Mouse (Mus musculus): ENCODE measurements around the gene Gm5141. TPM values are rescaled to one million over a fixed set of nuclear protein-coding genes. Genes with fewer than 3 reads are reported as not detected.
"Not testable (repeated sequence)": the region's sequence is repeated elsewhere in the genome, so short reads cannot be mapped to it uniquely, and the experiment has no call there.

The Gm5141 gene
- 11.0 and 12.4 TPM in 2 replicates for polyA plus RNA-seq (2015; fragmentation: Nextera tagmentation; extraction: Ambion mirVana)

GRCm38 (mm10) chr13:62785199-62786134 lies at the start of gene Gm5141:
Gene Gm5141 (minus strand): TSS chr13:62785808.
- H3K4me2 ChIP-seq = peak within 1 kb of the TSS; percentile 68
- peaks cover 13% of the 10 kb centered on the region; the same call in 1 of the 2 replicates for H3K9me3 ChIP-seq (replicated peaks)
- ATAC-seq = peak; percentile 100
- 6% methylated on average over 23 of the region's 23 CpGs for WGBS
- not testable (repeated sequence) for H3K27me3 ChIP-seq, H3K27ac ChIP-seq, H3K4me1 ChIP-seq
- peaks cover 13% of the 10 kb centered on the region for H3K36me3 ChIP-seq (ENCODE audit: poor library complexity, severe bottlenecking)
- H3K4me3 ChIP-seq = peak within 1 kb of the TSS; percentile 54
- peak within 1 kb of the TSS; percentile 70 for H3K9ac ChIP-seq

- WGBS = 39% methylated on average over 4 of the region's 4 CpGs
- Histone ChIP-seq H3K36me3 (ENCODE audit: poor library complexity, severe bottlenecking) (no peaks in the 10 kb centered on the region), H3K27me3 (no peaks in the 10 kb centered on the region), H3K9ac (no peak overlapping the region), H3K9me3 (replicated peaks) (no peaks in the 10 kb centered on the region), H3K4me2 (no peak overlapping the region), H3K4me3 (no peak overlapping the region), H3K27ac (no peak overlapping the region), H3K4me1 (no peaks in the 10 kb centered on the region)
- no peak for ATAC-seq
Observed at GRCm38 (mm10) chr13:62833341-62833740, 47.7 kb upstream of the Gm5141 start.

- 89% methylated on average over 2 of the region's 2 CpGs for WGBS
- Histone ChIP-seq H3K9me3 (replicated peaks) (no peaks in the 10 kb centered on the region), H3K4me3 (no peak overlapping the region), H3K27ac (no peak overlapping the region), H3K27me3 (no peaks in the 10 kb centered on the region), H3K9ac (no peak overlapping the region), H3K4me1 (no peaks in the 10 kb centered on the region), H3K4me2 (no peak overlapping the region), H3K36me3 (ENCODE audit: poor library complexity, severe bottlenecking) (no peaks in the 10 kb centered on the region)
- no peak for ATAC-seq
Observed at GRCm38 (mm10) chr13:62832239-62832638, 46.6 kb upstream of the Gm5141 start.

- not testable (repeated sequence) for H3K4me2 ChIP-seq; H3K36me3 ChIP-seq (ENCODE audit: poor library complexity, severe bottlenecking)
- 79% methylated on average over 3 of the region's 3 CpGs for WGBS
Observed at GRCm38 (mm10) chr13:62815705-62816104, 30.1 kb upstream of the Gm5141 start.

GRCm38 (mm10) chr13:62812713-62813112 lies 27.1 kb upstream of the Gm5141 start:
- no peaks in the 10 kb centered on the region for H3K36me3 ChIP-seq (ENCODE audit: poor library complexity, severe bottlenecking)
- H3K9me3 ChIP-seq (replicated peaks) = no peaks in the 10 kb centered on the region
- no peak overlapping the region for H3K27ac ChIP-seq
- no peak for ATAC-seq
- no peaks in the 10 kb centered on the region for H3K4me1 ChIP-seq
- peak overlapping the region; percentile 34 for H3K4me3 ChIP-seq
- WGBS = 20% methylated on average over 18 of the region's 32 CpGs
- H3K27me3 ChIP-seq = no peaks in the 10 kb centered on the region
- peak overlapping the region; percentile 59 for H3K4me2 ChIP-seq
- H3K9ac ChIP-seq = no peak overlapping the region

More at GRCm38 (mm10) chr13:62815705-62816104, 30.1 kb upstream of the Gm5141 start:
- not testable (repeated sequence) for H3K27ac ChIP-seq; H3K4me1 ChIP-seq; ATAC-seq; H3K9ac ChIP-seq; H3K4me3 ChIP-seq; H3K9me3 ChIP-seq (replicated peaks); H3K27me3 ChIP-seq

GRCm38 (mm10) chr13:62807981-62808380 lies 22.4 kb upstream of the Gm5141 start:
- not testable (repeated sequence) for H3K9ac ChIP-seq; H3K9me3 ChIP-seq (replicated peaks); H3K36me3 ChIP-seq (ENCODE audit: poor library complexity, severe bottlenecking); H3K27me3 ChIP-seq; H3K4me2 ChIP-seq; H3K4me3 ChIP-seq; H3K27ac ChIP-seq; H3K4me1 ChIP-seq; ATAC-seq
- WGBS = 92% methylated on average over 6 of the region's 6 CpGs

GRCm38 (mm10) chr13:62786135-62786493 lies 506 bp upstream of the Gm5141 start:
- not testable (repeated sequence) for H3K27me3 ChIP-seq; H3K27ac ChIP-seq; H3K4me1 ChIP-seq; H3K36me3 ChIP-seq (ENCODE audit: poor library complexity, severe bottlenecking)
- Histone ChIP-seq H3K9me3 (replicated peaks) (peaks cover 10% of the 10 kb centered on the region; the same call in 1 of the 2 replicates), H3K4me2 (peak overlapping the region; percentile 68), H3K4me3 (peak overlapping the region; percentile 54), H3K9ac (0 out of 2 replicates have a peak overlapping the region, but pooled peaks have one; percentile 52)
- 47% methylated on average over 2 of the region's 2 CpGs for WGBS
- peak; percentile 31; the same call in 1 of the 2 replicates for ATAC-seq

GRCm38 (mm10) chr13:62763806-62764205 lies 21.8 kb downstream of the Gm5141 start:
- not testable (repeated sequence) for H3K4me3 ChIP-seq; H3K9me3 ChIP-seq (replicated peaks); H3K27me3 ChIP-seq; H3K4me2 ChIP-seq; H3K36me3 ChIP-seq (ENCODE audit: poor library complexity, severe bottlenecking); ATAC-seq; H3K27ac ChIP-seq; H3K9ac ChIP-seq; H3K4me1 ChIP-seq
- WGBS = 72% methylated on average over 2 of the region's 2 CpGs

- ATAC-seq = peak; percentile 97
- Histone ChIP-seq H3K4me2 (peak within 1 kb of the TSS; percentile 59), H3K9ac (peak within 1 kb of the TSS; percentile 65), H3K4me3 (peak within 1 kb of the TSS; percentile 48)
- not testable (repeated sequence) for H3K4me1 ChIP-seq; H3K9me3 ChIP-seq (replicated peaks); H3K36me3 ChIP-seq (ENCODE audit: poor library complexity, severe bottlenecking); H3K27me3 ChIP-seq; H3K27ac ChIP-seq
- 10% methylated on average over 20 of the region's 20 CpGs for WGBS
Observed at GRCm38 (mm10) chr13:62760432-62761415, 24.9 kb downstream of the Gm5141 start, which contains the start of gene Platr25. Gene Platr25 (minus strand): TSS chr13:62760709.

- ATAC-seq = no peak
- Histone ChIP-seq H3K36me3 (ENCODE audit: poor library complexity, severe bottlenecking) (no peaks in the 10 kb centered on the region), H3K27ac (no peak overlapping the region), H3K4me1 (no peaks in the 10 kb centered on the region), H3K9me3 (replicated peaks) (no peaks in the 10 kb centered on the region), H3K9ac (no peak overlapping the region), H3K27me3 (no peaks in the 10 kb centered on the region), H3K4me2 (no peak overlapping the region), H3K4me3 (no peak overlapping the region)
- 97% methylated on average over 2 of the region's 2 CpGs for WGBS
Observed at GRCm38 (mm10) chr13:62733322-62733721, 52.3 kb downstream of the Gm5141 start.

Measured in forebrain, embryonic 13.5 days (tissue).